Mouse (Mus musculus) lung, postnatal 0 days (tissue): ENCODE data around the gene Fbxo3.

Experiments
- CTCF ChIP-seq: IDR thresholded peaks from 2 replicates; pipeline ENCODE4 v1.5.1; 2016; ENCODE audit warnings: antibody characterized with exemption, mild to moderate bottlenecking
- EP300 ChIP-seq: IDR thresholded peaks from 2 replicates; pipeline ENCODE4 v1.6.1; 2016; ENCODE audit warnings: antibody characterized with exemption, mild to moderate bottlenecking, control low read depth

DNA sequence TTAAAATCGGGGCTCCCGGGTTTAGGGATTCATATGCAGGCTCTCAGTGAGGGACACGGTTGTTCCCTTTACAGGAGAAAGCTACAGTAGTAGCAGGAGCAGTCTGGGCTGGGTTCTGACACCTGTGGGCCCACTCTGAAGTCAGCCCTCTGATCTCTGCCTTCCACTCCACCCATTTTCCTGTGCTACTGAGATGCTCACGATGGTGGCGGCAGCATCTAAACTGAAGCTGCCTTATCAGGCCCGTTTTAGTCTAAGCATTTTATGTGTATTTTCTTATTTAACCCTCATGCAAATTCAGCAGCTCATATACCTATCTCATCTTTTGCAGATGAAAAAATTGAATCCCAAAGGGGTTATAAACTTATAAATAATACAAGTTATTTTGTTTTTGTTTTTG, 77.3 kb downstream of the Fbxo3 start:
- TF ChIP-seq CTCF (no peak), EP300 (no peak)
